Mouse (Mus musculus) limb, embryonic 12.5 days (tissue): Measurements from ENCODE around the gene Drc1. TPM values are rescaled to one million over a fixed set of nuclear protein-coding genes. Genes with fewer than 3 reads are reported as not detected.

ENCODE experiments used
- ATAC-seq: fragments of 200-750 bp; cut with Nextera tagmentation; 2 replicates; pipeline ENCODE4 v1.8.0; 2017; ENCODE audit warnings: low read depth, moderate TSS enrichment; ENCODE audit not compliant: insufficient number of reproducible peaks, insufficient read depth, low FRiP score, low TSS enrichment
- H3K27ac ChIP-seq: fragments of 300-500 bp; sonication (generic); 2 replicates; pipeline ENCODE4 v1.5.1; 2016; ENCODE audit warnings: mild to moderate bottlenecking, moderate library complexity
- H3K27me3 ChIP-seq: fragments of 300-500 bp; sonication (generic); 2 replicates; pipeline ENCODE4 v1.6.1; 2016; ENCODE audit warnings: mild to moderate bottlenecking, moderate library complexity
- H3K36me3 ChIP-seq: fragments of 300-500 bp; sonication (generic); 2 replicates; pipeline ENCODE4 v1.6.1; 2016; ENCODE audit warnings: mild to moderate bottlenecking, moderate library complexity
- H3K4me1 ChIP-seq: fragments of 300-500 bp; sonication (generic); replicated peaks from 2 replicates; pipeline ENCODE4 v1.6.1; 2016
- H3K4me2 ChIP-seq: fragments of 300-500 bp; sonication (generic); 2 replicates; pipeline ENCODE4 v1.6.1; 2016; ENCODE audit warnings: mild to moderate bottlenecking, moderate library complexity
- H3K4me3 ChIP-seq: fragments of 300-500 bp; sonication (generic); replicated peaks from 2 replicates; pipeline ENCODE4 v1.5.1; 2016; ENCODE audit warnings: mild to moderate bottlenecking
- H3K9ac ChIP-seq: fragments of 300-500 bp; sonication (generic); replicated peaks from 2 replicates; pipeline ENCODE4 v1.6.1; 2016; ENCODE audit warnings: mild to moderate bottlenecking, moderate library complexity
- H3K9me3 ChIP-seq: fragments of 300-500 bp; sonication (generic); 2 replicates; pipeline ENCODE4 v1.6.1; 2016; ENCODE audit warnings: mild to moderate bottlenecking, moderate library complexity
- WGBS: fragments of 180-500 bp; shearing (Covaris S2); methylation state at CpG from one replicate; pipeline ENCODE4 v1.1.7; 2016; 5-methylcytosine and 5-hydroxymethylcytosine counted together
- polyA plus RNA-seq: library from polyadenylated mRNA; unstranded; fragments of >200 nt; fragmentation: Nextera tagmentation; extraction: Ambion mirVana; gene quantifications from 2 replicates; pipeline ENCODE4 v1.2.1, GENCODE M21; 2016

The Drc1 gene
- polyA plus RNA-seq, 1 experiment from 2014 or later, result 0.26 TPM

DNA sequence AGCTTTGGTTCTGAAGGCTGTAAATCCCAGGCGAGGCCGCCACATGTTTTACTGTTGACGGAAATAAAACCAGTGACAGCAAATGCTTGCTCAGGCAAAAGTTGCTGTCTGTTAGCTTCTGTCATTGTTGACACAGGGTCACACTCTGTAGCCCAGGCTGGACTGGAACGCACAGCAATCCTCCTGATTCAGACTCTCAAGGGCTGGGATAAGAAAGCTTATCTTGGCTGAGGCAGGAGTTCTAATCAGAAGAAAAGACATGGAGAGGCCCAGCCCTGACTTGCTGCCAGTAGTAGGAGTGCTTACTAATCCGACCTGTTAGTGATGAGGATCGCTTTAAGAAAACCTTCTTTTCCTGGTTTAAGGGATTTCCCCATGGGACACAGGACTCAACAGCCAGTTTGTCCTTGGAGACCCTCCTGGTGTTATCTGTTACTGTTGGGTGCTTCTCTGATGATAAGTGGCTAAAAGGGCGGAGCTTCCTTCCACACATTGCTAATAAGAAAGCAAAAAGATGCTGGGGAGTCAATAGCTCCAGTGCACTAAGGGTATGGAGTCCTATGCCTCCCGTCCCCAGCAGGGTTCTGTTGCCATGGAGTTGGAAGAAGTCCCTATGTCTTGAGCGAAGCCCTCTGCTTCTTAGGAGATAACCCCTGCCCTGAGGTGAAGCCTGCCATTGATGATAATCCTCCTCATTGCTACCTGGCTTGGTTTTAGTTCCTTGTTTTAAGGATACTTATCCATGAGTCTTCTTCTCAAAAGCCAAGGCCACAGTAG is 6.1 kb downstream of the Drc1 start:
- Histone ChIP-seq H3K4me2 (no peak overlapping the region), H3K36me3 (no peaks in the 10 kb centered on the region)
- 76% methylated on average over 9 of the region's 9 CpGs for WGBS

GRCm38 (mm10) chr5:30340815-30341214 is 59.6 kb downstream of the Drc1 start:
- Histone ChIP-seq H3K27ac (no peak overlapping the region), H3K4me1 (peaks cover 7% of the 10 kb centered on the region; the same call in 1 of the 2 replicates), H3K9ac (no peak overlapping the region), H3K4me2 (no peak overlapping the region), H3K4me3 (no peak overlapping the region), H3K36me3 (no peaks in the 10 kb centered on the region), H3K9me3 (no peaks in the 10 kb centered on the region), H3K27me3 (peaks cover 21% of the 10 kb centered on the region)
- 80% methylated on average over 5 of the region's 5 CpGs for WGBS
- ATAC-seq, result no peak

More for the DNA sequence above, 6.1 kb downstream of the Drc1 start:
- Histone ChIP-seq H3K27me3 (peaks cover 4% of the 10 kb centered on the region), H3K9me3 (peaks cover 10% of the 10 kb centered on the region; the same call in 1 of the 2 replicates), H3K4me1 (no peaks in the 10 kb centered on the region), H3K9ac (no peak overlapping the region), H3K4me3 (no peak overlapping the region), H3K27ac (no peak overlapping the region)
- ATAC-seq, result no peak

DNA sequence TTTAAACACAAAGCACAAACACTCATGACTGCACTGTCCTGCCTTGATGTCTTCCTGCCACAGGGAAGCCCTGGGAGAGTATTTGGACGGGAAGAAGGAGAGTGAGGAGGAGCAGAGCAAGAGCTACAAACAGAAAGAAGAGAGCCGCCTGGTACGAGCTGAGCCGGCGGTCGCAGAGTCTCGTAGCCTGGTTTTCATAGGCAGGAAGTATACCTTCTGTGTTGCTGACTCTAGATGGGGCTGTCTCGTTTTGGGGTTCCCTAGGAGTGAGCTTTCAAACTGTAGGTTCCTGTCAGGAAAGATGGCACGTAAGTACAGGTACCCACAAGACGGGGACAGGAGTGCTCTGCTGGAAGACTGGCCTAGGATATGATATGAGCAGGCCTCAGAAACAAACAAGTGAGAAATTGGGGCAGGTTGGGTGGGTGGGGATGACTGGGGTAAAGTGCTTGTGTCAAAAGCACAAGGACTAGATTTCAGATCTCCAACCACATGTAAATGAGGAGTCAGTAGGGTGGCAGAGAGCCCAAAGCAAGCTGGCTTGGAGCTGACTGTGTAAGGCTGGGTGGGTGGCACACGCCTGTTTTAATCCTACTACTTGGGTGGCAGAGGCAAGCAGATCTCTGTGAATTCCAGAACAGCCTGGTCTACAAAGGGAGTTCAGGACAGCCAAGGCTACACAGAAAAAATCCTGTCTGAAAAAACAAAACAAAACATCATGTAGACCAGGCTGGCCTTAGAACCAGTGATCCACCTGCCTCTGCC is 60.6 kb downstream of the Drc1 start:
- 76% methylated on average over 11 of the region's 11 CpGs for WGBS
- no peak for ATAC-seq
- peaks cover 21% of the 10 kb centered on the region for H3K27me3 ChIP-seq
- H3K9me3 ChIP-seq, result no peaks in the 10 kb centered on the region
- H3K36me3 ChIP-seq, result no peaks in the 10 kb centered on the region
- no peak overlapping the region for H3K9ac ChIP-seq
- no peak overlapping the region for H3K4me3 ChIP-seq
- no peak overlapping the region for H3K4me2 ChIP-seq
- H3K4me1 ChIP-seq, result peaks cover 7% of the 10 kb centered on the region; the same call in 1 of the 2 replicates
- H3K27ac ChIP-seq, result no peak overlapping the region

DNA sequence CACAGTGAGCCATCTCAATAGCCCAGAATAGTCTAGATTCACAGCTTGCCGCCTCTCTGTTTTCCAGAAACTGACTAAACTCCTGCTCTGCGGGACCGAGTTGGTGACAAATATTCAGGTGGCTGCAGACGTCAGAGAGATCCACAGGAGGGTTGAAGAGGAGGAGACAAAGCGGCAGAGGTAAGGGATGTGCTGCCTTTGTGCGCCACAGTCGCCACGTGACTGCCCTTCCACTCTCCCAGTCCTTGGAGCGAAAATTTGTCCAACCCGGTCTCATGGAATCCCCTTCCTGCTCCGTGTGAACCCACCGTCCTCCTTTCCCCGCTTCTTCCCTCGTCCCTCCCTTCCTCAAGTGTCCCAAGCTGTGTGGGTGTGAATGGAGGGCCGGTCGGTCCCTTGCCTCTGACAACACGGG is 61.4 kb downstream of the Drc1 start:
- ATAC-seq, result no peak
- 8% methylated on average over 17 of the region's 17 CpGs for WGBS
- peak overlapping the region; percentile 48 for H3K9ac ChIP-seq

DNA sequence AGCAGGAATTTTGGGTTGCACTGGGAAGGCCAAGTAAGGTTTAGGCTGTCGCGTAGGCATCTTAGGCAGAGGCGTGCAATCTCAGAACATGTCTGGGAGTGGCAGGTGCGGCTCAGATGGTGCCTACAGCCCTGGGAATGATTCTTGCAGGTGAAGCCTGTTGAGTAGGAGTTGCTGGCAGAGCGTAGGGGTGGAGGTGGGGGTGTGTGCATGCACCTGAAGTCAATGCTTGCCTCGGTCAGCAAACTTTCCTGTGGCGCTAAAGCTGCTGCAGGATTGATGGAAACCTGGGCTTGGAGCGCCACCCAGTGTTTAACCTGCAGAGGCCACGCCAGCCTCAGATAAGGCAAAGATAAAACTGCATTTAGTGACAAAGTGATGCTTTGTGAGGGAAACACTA is 61.9 kb downstream of the Drc1 start:
- Histone ChIP-seq H3K27me3 (peaks cover 21% of the 10 kb centered on the region), H3K27ac (no peak overlapping the region), H3K4me3 (peak overlapping the region; percentile 21), H3K4me1 (peaks cover 7% of the 10 kb centered on the region; the same call in 1 of the 2 replicates), H3K9me3 (no peaks in the 10 kb centered on the region), H3K4me2 (peak overlapping the region; percentile 55), H3K9ac (peak overlapping the region; percentile 48), H3K36me3 (no peaks in the 10 kb centered on the region)
- ATAC-seq, result no peak
- 4% methylated on average over 9 of the region's 9 CpGs for WGBS

More for the DNA sequence above, 61.4 kb downstream of the Drc1 start:
- Histone ChIP-seq H3K4me1 (peaks cover 7% of the 10 kb centered on the region; the same call in 1 of the 2 replicates), H3K4me3 (peak overlapping the region; percentile 21), H3K27me3 (peaks cover 21% of the 10 kb centered on the region), H3K27ac (no peak overlapping the region), H3K9me3 (no peaks in the 10 kb centered on the region), H3K4me2 (peak overlapping the region; percentile 55), H3K36me3 (no peaks in the 10 kb centered on the region)

DNA sequence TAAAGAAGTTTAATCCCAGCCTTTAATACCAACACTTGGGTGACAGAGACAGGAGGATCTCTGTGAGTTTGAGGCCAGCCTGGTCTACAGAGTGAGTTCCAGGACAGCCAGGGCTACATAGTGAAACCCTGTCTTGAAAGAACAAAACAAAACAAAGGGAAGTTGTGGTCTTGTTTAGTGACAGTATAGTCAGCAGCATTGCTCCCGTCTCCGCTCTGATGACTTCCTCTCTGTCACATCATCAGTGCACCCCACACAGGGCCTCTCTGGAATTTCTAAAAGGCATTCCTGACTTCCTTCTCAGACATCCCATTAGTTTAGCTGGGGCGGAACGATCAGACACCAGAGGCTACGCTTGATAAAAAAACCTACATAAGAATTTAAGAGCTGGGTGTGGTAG is 62.7 kb downstream of the Drc1 start:
- H3K9me3 ChIP-seq, result no peaks in the 10 kb centered on the region
- no peak overlapping the region for H3K9ac ChIP-seq
- H3K4me3 ChIP-seq, result no peak overlapping the region
- H3K36me3 ChIP-seq, result no peaks in the 10 kb centered on the region
- H3K4me2 ChIP-seq, result no peak overlapping the region
- ATAC-seq, result no peak
- H3K27me3 ChIP-seq, result peaks cover 21% of the 10 kb centered on the region
- peaks cover 7% of the 10 kb centered on the region; the same call in 1 of the 2 replicates for H3K4me1 ChIP-seq
- 78% methylated on average over 5 of the region's 5 CpGs for WGBS
- no peak overlapping the region for H3K27ac ChIP-seq

- no peak overlapping the region for H3K4me3 ChIP-seq
- H3K36me3 ChIP-seq, result no peaks in the 10 kb centered on the region
- no peaks in the 10 kb centered on the region for H3K27me3 ChIP-seq
- no peak overlapping the region for H3K4me2 ChIP-seq
- no peaks in the 10 kb centered on the region for H3K9me3 ChIP-seq
- no peak for ATAC-seq
- H3K9ac ChIP-seq, result no peak overlapping the region
- no peak overlapping the region for H3K27ac ChIP-seq
- 73% methylated on average over 3 of the region's 3 CpGs for WGBS
- no peaks in the 10 kb centered on the region for H3K4me1 ChIP-seq
These were observed 72.4 kb downstream of the Drc1 start for GRCm38 (mm10) chr5:30353605-30354004.

- ATAC-seq, result no peak
- Histone ChIP-seq H3K36me3 (no peaks in the 10 kb centered on the region), H3K4me3 (no peak overlapping the region), H3K27me3 (no peaks in the 10 kb centered on the region), H3K9me3 (no peaks in the 10 kb centered on the region), H3K4me2 (no peak overlapping the region), H3K9ac (no peak overlapping the region), H3K27ac (no peak overlapping the region), H3K4me1 (no peaks in the 10 kb centered on the region)
- 84% methylated on average over 7 of the region's 7 CpGs for WGBS
These were observed 73.9 kb downstream of the Drc1 start for GRCm38 (mm10) chr5:30355114-30355513.

- H3K9ac ChIP-seq, result no peak overlapping the region
- H3K9me3 ChIP-seq, result no peaks in the 10 kb centered on the region
- H3K27ac ChIP-seq, result no peak overlapping the region
- 83% methylated on average over 14 of the region's 14 CpGs for WGBS
- no peak for ATAC-seq
- no peak overlapping the region for H3K4me3 ChIP-seq
- H3K4me2 ChIP-seq, result no peak overlapping the region
- H3K27me3 ChIP-seq, result no peaks in the 10 kb centered on the region
- H3K4me1 ChIP-seq, result no peaks in the 10 kb centered on the region
- H3K36me3 ChIP-seq, result no peaks in the 10 kb centered on the region
These were observed 74.5 kb downstream of the Drc1 start for GRCm38 (mm10) chr5:30355559-30356159.

DNA sequence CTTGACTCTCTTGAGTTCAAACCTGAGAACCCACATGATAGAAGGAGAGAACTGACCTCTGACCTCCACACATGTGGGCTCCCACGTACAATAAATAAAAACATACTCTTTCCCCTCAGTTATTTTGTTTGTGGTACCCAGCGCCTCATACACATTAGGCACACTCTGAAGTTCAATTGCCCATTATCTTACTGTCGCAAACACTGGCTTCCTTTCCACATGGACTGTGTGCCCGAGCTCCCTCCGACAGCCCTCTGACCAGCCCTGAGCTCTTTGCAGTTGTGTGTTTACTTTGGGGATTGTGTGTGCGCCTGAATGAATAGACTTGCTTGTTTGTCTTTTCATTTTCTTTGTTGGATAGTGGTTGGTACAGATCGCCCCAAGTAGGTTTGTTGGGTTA is 75.5 kb downstream of the Drc1 start:
- Histone ChIP-seq H3K27ac (no peak overlapping the region), H3K4me1 (no peaks in the 10 kb centered on the region), H3K4me3 (no peak overlapping the region), H3K36me3 (no peaks in the 10 kb centered on the region), H3K4me2 (no peak overlapping the region), H3K27me3 (no peaks in the 10 kb centered on the region), H3K9me3 (no peaks in the 10 kb centered on the region), H3K9ac (no peak overlapping the region)
- ATAC-seq, result no peak
- 78% methylated on average over 7 of the region's 7 CpGs for WGBS

DNA sequence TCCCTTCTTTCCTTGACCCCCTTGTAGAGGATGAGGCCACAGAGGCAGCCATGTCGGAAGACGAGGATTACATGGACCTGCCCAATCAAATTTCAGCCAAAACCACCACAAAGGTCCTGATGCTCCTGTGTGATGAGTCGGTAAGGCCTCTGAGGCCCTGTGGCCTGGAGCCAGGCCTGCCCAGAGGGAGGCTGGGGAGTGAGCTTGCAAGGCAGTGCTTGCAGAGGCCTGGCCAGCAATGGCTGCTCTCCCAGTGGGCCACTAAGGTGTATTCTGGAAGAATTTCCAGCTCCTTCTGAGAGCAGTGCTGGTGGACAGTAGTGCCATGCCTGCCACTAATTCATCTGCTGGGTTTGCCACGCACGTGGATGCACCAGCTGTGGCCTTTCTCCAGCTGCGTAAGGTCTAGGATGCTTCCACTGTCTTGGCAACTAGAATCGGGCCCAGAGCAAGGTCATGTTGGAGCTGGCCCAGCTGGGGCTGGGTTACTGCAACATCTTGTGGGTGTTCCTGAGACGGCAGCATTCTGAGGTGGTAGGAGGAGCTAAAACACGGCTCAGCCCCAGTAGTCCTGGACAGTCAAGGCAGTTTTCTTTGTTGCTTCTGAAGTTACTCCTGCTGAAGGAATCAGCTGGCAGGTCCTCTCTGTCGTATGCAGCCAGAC is 77.4 kb downstream of the Drc1 start:
- 83% methylated on average over 10 of the region's 10 CpGs for WGBS
- no peak overlapping the region for H3K4me3 ChIP-seq
- H3K36me3 ChIP-seq, result no peaks in the 10 kb centered on the region
- ATAC-seq, result no peak
- no peak overlapping the region for H3K27ac ChIP-seq
- no peak overlapping the region for H3K9ac ChIP-seq
- H3K27me3 ChIP-seq, result no peaks in the 10 kb centered on the region
- no peak overlapping the region for H3K4me2 ChIP-seq
- H3K9me3 ChIP-seq, result no peaks in the 10 kb centered on the region; the same call in 1 of the 2 replicates
- no peaks in the 10 kb centered on the region for H3K4me1 ChIP-seq
